Mouse (Mus musculus) embryonic fibroblast, embryonic 13.5 days (primary cell): ENCODE measurements around the gene Myh2.

Source experiments
- CTCF ChIP-seq: IDR thresholded peaks from 2 replicates; pipeline ENCODE4 v1.5.1; 2011; ENCODE audit warnings: mild to moderate bottlenecking, control low read depth, low read length, moderate library complexity, borderline replicate concordance; ENCODE audit not compliant: insufficient read depth
- POLR2A ChIP-seq: IDR thresholded peaks from 2 replicates; pipeline ENCODE4 v1.6.1; 2011; ENCODE audit warnings: low read depth, mild to moderate bottlenecking, control low read depth, low read length, moderate library complexity

- TF ChIP-seq CTCF (no peak), POLR2A (no peak)
These were observed 51.0 kb downstream of the Myh2 start for GRCm38 (mm10) chr11:67221803-67222202.
